Mouse (Mus musculus) adrenal gland, postnatal 14 days (tissue): ENCODE results near the gene Plce1. TPM values are rescaled to one million over a fixed set of nuclear protein-coding genes. Genes with fewer than 3 reads are reported as not detected.
A peak's percentile ranks its signal among the peaks of the same experiment; 100 is the strongest.
"Not testable (repeated sequence)": the region's sequence is repeated elsewhere in the genome, so short reads cannot be mapped to it uniquely, and the experiment has no call there.

ENCODE experiments used
- DNase-seq: peaks from one replicate; pipeline ENCODE4 v3.0.0; 2021; ENCODE audit warnings: mixed read lengths
- total RNA-seq: library from RNA; stranded (reverse); gene quantifications from 2 replicates; pipeline ENCODE4 v1.2.3, GENCODE M21; 2021

Plce1 gene
- total RNA-seq, 1 experiment from 2014 or later = 8.9 TPM

GRCm38 (mm10) chr19:38488103-38488912, 7.4 kb downstream of the Plce1 start:
- no peak for DNase-seq

DNA sequence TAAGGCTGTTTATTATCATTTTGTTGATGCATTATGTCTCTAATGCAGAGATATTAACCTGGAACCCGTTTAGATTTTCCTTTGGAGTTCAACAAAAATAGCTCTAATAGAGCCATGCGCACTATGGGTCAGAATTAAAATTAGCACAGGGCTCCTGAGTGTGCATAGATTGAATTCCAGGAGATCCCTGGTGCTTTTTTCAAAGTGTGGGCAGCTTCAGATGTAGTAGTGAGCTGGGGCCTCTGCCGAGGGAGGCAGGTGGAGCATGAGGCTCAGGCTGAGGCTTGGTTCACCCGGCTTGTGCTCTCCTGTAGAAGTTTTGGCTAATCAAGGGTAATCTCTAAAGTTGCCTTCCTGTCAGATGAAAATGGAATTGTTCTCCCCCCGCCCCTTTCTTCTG, 17.3 kb downstream of the Plce1 start:
- DNase-seq = no peak

GRCm38 (mm10) chr19:38504597-38504996, 23.7 kb downstream of the Plce1 start:
- no peak for DNase-seq

- no peak for DNase-seq
Observed at GRCm38 (mm10) chr19:38506131-38506530, 25.2 kb downstream of the Plce1 start.

GRCm38 (mm10) chr19:38507251-38507965, 26.5 kb downstream of the Plce1 start:
- no peak for DNase-seq

GRCm38 (mm10) chr19:38507966-38508625, 27.2 kb downstream of the Plce1 start:
- DNase-seq = no peak

GRCm38 (mm10) chr19:38514417-38515184, 33.7 kb downstream of the Plce1 start:
- no peak for DNase-seq

DNA sequence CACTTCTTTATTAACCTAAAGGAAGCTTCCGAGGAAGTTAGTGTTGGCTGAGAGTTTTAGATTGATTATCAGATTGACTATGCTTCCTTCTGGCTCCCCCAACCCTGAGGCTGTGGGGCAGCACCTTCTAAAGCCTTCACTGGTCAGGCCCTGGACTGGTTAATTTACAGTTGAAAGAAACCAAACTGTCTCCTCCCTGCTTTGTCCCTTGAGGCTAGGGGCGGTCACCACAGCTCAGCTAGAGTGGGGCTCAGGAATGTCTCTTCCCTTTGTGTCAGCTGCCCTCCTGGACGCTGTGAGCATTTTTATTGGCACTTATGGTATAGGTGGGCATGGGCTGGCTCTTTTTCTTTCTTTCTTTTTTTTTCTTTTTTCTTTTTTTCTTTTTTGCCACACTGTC, 45.9 kb downstream of the Plce1 start:
- no peak for DNase-seq

GRCm38 (mm10) chr19:38527475-38527874, 46.6 kb downstream of the Plce1 start:
- DNase-seq = no peak

GRCm38 (mm10) chr19:38533230-38533629, 52.3 kb downstream of the Plce1 start:
- DNase-seq = no peak

DNA sequence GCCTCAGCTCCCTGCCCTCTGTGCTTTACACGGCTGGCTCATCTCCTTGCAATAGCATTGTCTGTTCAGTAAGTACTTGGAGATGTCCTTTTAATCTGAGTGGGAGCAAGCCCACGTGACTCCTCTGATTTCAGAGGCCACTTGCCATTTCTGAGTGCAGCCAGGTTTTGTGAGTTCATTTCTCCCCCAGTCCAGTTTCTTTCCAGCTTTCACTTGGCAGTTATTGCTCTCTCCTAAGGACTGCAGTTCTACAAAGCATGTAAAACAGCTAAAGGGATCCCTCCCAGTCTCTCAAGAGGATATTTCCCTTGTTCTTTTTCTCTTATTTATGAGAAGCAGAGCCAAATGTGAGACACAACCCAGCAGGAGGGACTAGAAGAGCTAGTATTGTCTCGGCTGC, 58.4 kb downstream of the Plce1 start:
- DNase-seq = no peak

- DNase-seq = no peak
Observed at GRCm38 (mm10) chr19:38540549-38540948, 59.6 kb downstream of the Plce1 start.

DNA sequence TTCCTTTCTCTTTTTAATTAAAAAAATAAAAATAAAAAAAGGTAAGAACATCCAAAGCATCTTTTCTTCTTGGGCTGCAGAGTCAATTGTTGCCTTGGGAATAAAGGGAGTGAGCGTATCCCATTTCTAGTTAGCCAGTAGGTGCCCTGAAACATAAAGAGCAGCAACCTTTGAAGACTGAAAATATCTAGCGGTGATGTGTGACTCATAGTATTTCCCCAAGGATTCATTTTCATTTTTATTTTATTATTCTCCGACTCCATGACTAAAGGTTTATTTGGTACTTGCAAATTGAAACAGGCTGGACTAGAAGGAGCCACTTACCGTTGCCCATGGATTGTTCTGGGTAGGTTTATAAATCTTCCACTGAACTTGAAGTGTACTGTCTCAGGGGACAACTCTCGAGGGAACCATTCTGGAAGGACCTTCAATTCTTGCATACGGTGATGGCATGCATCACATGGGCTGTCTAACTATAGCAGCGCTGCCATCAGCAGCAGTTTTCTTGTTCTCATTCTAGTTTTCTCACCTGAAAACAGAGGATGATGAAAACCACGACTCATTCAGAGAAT, 68.7 kb downstream of the Plce1 start:
- peak; percentile 6 for DNase-seq

- no peak for DNase-seq
Observed at GRCm38 (mm10) chr19:38553551-38553950, 72.6 kb downstream of the Plce1 start.

GRCm38 (mm10) chr19:38555399-38555798, 74.5 kb downstream of the Plce1 start:
- peak; percentile 5 for DNase-seq

- DNase-seq = peak; percentile 51
Observed at GRCm38 (mm10) chr19:38558816-38559215, 77.9 kb downstream of the Plce1 start.

- not testable (repeated sequence) for DNase-seq
Observed at GRCm38 (mm10) chr19:38561887-38562286, 81.0 kb downstream of the Plce1 start.

DNA sequence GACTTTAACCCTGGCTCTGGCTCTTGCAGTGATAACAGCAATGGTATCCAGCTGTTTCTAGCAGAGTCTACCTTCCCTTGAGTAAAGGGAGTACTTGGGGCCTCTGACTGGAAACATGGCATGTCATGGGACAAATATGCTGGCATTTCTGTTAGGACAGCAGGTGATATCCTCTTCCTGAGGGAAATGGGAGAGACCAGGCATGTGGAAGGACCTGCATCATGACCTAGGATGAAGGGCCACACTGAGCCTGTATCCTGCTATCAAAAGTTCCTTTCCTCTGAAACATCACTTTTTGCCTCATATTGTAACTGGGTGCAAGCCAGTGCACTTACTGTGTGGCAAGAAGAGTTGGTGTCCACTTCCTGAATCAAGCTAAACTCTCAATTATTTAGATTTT, 85.2 kb downstream of the Plce1 start:
- DNase-seq = no peak

GRCm38 (mm10) chr19:38566752-38567151, 85.8 kb downstream of the Plce1 start:
- DNase-seq = no peak

- peak; percentile 51 for DNase-seq
Observed at GRCm38 (mm10) chr19:38567331-38567730, 86.4 kb downstream of the Plce1 start.

DNA sequence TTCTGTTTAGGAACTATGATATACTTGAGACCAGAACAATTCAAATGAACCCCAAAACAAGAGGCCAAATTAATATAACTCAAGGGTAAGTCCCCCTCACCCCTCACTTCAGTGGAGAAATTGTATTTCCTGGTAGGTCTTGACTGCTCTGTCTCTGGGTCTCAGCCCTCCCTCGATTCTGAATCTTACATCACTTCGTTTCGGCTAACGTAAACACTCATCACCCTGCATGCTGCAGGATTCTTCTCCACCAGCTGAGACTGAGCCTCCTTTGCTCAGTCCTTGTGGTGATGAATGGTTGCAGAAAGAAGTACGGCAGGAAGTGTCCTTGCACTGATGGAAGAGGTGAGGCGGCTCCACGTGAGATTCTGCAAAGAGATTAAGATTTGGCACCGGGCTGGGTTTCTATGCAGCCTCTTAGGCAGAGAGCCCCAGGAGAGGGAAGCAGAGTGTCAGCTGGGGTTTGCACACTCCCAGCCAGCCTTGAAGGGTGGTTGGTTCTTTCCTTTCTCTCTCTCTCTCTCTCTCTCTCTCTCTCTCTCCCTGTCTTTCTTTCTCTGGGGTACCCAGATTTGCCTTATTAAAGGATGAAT, 97.7 kb downstream of the Plce1 start:
- peak; percentile 36 for DNase-seq

GRCm38 (mm10) chr19:38582861-38583260, 102.0 kb downstream of the Plce1 start:
- DNase-seq = no peak
